Mouse (Mus musculus) urinary bladder, postnatal 25 days (tissue): Measurements from ENCODE around the gene Arhgap21.
A peak's percentile ranks its signal among the peaks of the same experiment; 100 is the strongest.

Experiments
- DNase-seq: peaks from one replicate; pipeline ENCODE4 v3.0.0; 2022; ENCODE audit warnings: low spot score

The Arhgap21 gene

DNA sequence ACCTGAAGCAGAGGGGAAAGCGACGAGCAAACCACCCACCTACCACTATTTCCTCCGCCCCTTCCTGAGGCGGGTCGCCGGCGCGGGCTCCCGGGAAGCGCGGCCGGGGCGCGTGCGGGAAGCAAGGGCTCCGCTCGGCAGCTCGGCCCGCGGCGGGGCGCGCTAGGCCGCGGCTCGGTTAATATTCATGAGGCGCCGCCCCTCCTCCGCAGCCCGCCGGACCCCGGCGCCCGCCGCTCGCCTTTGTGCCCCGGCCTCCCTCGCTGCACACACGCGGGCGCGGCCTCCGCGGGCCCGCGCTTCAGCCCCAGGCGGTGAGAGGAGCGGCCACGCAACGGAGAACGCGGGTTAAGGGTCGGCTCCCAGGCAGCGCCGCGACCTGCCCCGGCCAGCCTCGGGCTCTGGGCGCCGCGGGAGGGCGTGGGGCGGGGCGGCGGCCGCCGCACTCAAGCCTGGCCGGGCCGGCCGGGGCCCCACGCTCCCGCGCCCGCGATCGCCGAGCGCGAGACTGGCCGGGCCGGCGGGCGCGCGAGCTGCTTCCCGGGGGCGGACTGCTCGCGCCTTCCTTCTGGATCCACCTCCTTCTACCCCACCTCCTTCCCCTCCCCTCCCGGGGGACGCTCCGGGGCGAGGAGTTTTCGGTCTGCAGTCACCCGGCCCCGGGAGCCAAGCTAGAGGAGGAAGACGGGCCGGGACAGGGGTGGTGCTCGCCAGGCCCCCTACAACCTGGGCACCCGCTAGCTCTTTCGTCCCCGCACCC is at the start of gene Arhgap21:
Arhgap21 (minus strand) TSS at position 441 of the 760 bp plus-strand sequence.
- peak; percentile 72 for DNase-seq

DNA sequence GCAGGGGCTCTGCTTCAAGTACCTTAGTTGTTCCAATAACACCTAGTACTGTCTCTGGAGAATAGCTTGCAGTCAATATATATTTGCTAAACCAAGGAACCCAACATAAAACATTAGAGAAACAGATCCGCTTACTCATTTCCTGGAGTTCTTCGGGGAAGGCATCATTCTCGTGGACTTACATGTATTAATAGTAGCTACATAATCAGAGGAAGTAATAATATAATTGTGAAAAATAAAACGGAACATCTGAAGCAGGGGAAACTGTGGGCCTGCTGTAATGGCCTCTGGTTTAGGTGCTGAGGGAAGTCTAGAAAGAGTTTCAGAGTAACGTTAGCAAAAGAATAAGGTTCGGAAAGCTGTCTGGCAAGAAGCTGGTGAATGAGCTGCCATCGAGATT is 47.9 kb upstream of the Arhgap21 start:
- no peak for DNase-seq

DNA sequence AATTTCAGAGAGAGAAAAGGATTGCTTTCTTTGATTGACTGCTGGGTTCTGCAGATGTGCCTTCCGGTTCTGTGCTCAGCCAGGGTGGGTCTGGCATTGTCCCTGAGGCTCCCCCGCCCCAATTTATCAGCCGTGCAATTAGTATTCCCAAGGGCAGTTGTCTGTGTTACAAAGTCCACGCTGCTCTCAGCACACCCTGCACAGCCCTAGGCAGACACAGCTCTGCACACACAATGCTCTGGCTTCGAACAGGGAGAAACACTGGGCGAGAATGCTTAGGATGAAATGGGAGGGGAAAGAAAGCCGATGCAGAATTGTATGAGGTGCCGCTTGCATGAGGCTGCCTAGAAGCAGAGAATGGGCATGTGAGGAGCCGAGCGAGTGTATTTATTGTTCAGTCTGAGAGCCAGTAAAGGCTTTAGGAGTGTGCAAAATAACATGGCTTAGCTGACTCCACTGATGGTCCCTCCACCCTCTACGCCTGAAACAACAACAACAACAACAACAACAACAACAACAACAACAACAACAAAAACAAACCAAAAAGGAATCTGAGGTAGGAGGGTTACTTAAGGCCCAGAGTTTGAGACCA is 42.2 kb upstream of the Arhgap21 start:
- DNase-seq = no peak

DNA sequence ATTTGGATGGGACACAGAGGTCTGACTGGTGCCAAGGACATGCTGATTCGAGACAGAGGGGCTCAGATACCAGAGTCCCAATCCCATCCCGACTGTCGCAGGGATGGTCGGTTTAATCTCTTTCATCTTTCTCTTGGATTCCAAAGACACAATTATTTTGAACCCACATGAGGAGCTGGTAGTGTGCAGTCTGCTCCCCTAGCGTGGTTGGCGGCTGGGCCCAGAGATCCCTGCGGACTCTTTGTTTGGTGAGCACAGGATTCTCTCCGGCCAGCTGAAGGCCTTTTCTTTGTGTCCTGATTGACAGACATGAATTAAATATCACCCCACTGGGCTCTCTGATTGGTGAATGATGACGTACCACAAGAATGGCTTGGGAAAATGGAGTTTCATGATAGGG is 41.5 kb upstream of the Arhgap21 start:
- DNase-seq = no peak

DNA sequence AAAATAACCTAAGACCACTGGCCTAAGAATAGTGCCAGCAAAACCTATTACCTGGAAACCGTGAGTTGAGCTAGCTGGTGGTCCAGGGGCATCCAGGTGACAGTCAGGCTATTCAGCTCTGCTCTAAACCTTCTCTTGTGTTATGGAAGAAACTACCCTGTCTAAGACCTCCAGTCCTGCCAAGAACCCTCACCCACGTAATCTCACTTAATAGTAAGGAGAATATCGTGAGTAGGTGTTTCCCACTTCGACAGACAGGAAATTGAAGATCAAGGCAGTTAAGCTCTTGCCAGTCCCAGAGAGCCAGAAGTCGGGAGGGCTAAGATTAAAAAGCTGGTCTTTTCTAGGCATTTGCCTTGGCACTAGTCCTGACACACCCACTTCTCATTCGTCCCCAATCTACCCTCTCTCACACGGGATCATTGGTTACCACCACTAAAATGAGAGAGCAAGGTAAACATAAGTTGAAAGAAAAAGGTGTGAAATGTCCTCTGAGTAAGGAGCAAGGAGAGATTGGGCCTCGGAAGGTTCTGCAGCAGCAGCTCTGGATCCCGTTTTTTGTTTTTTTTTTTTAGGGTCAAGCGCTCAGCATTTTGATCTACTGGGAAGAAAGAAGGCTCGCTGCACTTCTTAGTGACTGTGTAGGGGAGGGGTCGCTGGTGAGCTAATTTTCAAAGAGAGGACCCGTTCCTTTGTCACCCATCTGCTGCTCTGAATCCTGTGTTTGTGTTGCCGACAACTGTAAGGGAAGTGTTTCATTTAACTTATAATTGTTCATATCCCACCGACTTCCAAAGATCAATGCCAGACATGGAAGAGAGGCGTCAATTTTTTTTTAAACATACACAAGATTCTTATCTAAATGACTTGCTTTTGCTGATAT is 40.8 kb upstream of the Arhgap21 start:
- no peak for DNase-seq

DNA sequence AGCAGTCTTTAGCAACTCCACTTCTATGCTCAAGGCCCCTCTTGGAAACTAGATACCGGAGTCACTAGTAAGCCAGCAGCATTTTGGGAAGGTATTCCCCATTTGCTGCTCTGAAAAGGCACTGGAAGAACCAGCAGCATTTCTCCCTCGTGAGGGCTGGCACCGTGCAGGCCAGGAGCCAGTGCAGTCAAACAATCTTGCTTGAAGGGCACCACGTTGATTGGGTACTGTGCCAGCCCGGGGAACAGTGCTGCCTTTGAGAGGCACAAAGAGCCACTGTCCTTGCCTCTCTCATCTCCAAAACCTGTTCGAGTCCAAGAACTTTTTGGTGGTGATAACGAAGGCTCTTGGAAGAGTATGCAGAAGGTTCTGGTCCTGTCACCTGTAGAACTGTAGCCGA is 33.9 kb upstream of the Arhgap21 start:
- no peak for DNase-seq

DNA sequence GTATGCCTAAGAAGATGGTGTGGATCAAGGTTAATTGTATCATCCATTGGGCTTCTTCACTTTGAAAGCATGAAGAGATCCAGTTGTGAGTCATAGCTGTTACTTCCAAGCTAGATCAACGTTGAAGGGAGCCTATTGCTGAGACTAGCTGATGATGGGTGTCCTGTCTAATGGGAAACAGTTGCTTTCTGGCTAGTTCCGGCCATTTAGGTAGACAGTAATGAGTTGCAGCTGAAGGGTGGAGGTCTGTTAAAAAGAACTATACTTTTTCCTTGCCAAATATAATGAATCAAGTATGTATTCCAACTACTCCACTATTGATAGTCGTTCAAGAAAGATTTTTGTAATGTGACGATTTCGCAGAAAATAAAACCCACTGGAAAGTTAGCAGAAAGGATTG is 32.5 kb upstream of the Arhgap21 start:
- no peak for DNase-seq

DNA sequence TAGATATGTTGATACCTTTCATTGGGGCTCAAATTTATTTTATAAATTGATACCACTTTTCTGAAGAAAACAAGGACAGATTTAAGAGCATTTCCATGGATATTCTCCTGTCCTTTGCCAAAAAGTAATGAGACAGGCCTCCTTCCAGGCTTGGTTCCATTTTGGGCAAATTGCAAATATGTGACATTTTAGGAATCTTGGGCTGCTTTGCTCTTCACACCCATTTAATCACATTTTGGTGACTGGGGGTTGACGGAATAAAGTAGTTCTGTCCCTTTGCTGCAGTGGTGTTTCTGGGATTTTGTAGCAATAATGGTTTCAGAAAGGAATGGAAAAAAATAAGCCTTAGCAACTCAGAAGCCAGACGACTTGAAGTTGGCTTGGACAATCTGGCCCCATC is 26.9 kb upstream of the Arhgap21 start:
- no peak for DNase-seq

DNA sequence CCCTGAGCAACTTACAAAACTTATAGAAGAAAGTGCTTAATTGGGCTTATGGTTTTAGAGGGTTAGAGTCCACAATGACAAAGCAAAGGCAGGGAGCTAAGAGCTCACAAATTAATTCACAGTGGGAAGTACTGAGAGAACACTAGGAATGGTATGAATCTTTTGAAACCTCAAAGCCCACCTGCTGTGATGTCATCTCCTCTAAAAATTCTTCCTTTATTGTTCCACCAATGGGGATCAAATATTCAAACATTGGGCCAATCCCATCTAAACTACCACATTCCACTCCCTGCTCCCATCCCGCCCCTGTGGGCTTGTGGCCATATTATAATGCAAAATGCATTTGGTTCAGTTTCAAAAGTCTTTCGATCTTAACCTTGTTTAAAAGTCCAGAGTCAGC is 22.8 kb upstream of the Arhgap21 start:
- DNase-seq = no peak

DNA sequence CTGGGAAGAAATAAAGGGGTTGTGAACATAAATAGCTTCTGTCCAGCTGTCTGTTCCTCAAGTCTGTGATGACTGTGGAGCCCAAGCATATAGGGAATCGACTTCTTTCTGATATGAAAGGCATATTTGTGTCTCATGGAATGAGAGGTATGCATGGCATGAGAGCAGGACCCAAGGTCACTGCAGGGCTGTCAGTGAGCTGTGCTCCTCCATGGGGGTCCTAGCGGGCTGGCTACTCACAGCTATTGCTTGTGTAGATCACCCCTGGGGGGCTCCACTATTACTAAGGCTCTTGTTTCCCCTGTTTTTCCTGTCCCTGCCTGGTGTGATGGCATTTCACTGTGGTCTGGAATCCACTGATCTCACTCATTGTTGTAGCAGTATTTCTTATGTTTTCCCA is 22.2 kb upstream of the Arhgap21 start:
- no peak for DNase-seq

DNA sequence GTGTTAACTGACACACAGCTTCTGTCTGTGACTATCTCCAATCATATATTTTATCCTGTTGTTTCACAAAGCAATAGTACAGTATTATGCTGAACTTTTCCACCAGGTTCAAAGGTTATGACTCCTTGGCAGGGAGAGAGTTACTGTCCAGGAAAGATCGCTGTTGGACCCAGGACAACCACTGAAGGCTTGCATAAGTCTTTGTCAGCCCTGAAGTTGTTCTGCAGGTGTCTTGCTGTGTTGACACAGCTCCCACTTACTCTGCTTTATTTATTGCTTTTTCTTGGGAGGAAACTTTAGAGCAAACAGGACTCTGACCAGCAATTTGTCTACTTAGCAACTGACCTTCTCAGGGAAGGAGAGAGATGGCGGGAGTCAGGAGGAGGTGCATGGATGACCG is 21.4 kb upstream of the Arhgap21 start:
- DNase-seq = no peak

DNA sequence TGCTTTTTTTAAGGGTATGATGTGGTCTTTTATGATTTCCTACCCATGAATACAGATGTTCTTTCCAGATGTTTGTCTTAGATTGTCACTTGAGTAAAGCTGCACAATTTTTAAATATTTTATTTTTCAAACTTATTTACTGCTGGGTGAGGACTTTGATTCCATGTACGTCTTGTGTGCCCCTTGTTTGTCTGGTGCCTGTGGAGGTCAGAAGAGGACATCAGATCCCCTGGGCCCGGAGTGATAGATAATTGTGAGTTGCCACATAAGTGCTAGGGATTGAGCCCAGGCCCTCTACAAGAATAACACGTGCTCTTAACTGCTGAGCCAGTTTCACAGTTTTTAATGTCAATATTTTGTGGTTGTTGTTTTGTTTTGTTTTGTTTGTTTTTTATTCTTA is 19.1 kb upstream of the Arhgap21 start:
- DNase-seq = no peak

DNA sequence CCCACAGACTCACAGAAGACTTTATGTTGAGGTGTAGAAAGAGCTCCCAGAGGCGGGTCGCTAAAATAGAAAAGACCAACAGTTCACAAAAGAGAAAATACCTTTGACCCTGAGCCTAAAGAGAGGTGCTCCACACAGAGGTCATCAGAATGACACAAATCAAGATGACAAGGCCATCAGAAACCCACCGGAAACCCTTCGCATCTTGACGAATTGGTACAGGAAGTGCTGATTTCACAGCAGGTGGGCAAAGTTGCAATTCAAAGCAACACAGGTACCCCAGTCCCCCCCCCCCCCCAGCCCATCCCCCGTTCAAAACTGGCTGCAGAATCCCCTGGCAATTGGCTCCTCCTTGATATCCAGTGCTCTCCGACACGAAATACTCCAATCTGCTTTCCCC is 10.0 kb upstream of the Arhgap21 start:
- DNase-seq = no peak

DNA sequence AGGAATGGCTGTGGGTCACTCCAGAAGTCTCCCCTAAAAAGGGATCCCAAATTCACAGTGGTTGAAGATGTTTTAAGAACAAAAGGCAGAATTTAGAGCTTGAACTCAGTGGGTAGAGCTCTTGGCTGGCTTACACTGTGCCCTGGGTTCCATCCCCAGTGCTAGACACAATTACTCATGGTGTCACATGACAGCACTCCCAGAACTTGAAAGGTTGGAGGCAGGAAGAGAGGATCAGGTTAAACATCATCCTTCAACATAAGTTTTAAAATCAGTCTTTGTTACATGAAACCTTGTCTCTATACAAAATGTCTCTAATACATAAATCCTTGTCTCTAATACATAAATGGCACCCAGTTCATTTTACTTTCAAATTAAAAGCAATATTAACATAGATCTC is 8.4 kb upstream of the Arhgap21 start:
- no peak for DNase-seq

DNA sequence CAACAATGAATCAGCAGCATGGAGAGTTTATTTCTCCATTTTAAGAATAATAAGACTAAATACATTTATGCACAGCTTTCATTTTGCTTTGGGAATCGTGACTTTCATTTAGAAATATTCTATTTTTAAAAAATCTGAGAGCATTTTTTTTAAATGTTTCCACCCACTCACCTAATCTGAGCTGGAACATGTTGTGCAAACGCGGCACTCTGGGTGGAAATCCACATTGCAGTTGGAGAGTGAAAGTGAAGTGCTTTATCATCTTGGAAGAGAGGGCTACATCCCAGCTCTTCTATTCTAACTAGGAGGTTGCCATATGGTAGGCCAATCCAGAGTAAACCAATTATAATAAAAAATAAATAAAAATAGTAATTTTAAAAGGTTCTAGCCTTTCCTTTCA is 4.8 kb upstream of the Arhgap21 start:
- DNase-seq = no peak

DNA sequence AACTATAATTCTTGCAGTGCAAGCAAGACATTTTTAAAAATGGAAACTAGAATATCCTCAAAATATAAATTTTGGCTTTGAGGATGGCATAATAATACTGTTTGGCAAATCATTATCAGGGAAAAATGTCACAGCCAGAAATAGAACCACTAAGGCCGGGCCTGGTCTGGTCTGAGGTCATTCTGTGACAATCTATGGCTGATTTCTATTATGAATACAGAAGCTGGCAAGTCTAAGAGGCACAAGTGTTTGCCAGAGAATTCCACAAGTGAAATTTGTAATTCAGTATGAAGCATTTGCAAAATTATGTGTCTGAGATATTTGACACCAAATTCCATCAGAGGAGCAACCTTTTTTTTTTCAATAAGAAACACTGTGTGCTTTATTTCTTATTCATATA is 3.5 kb upstream of the Arhgap21 start:
- DNase-seq = no peak

DNA sequence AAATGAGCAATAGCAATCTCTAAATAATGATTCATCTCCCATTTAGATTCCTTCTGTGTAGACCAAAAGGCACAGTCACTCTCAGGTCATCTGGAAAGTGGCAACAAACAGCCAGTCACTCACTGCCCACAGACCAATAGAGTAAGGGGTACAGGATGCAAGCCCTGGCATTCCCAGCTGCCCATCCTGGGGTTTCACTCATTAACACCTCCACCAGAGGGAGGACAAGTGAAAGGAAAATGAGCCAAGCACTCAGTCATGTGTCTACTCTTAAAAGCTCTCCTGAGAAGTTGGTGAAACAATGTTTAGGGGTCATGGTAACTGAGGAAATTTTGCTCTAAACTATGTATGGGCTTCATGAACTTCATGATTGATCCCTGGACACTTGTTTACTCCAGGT is 2.9 kb upstream of the Arhgap21 start:
- no peak for DNase-seq

DNA sequence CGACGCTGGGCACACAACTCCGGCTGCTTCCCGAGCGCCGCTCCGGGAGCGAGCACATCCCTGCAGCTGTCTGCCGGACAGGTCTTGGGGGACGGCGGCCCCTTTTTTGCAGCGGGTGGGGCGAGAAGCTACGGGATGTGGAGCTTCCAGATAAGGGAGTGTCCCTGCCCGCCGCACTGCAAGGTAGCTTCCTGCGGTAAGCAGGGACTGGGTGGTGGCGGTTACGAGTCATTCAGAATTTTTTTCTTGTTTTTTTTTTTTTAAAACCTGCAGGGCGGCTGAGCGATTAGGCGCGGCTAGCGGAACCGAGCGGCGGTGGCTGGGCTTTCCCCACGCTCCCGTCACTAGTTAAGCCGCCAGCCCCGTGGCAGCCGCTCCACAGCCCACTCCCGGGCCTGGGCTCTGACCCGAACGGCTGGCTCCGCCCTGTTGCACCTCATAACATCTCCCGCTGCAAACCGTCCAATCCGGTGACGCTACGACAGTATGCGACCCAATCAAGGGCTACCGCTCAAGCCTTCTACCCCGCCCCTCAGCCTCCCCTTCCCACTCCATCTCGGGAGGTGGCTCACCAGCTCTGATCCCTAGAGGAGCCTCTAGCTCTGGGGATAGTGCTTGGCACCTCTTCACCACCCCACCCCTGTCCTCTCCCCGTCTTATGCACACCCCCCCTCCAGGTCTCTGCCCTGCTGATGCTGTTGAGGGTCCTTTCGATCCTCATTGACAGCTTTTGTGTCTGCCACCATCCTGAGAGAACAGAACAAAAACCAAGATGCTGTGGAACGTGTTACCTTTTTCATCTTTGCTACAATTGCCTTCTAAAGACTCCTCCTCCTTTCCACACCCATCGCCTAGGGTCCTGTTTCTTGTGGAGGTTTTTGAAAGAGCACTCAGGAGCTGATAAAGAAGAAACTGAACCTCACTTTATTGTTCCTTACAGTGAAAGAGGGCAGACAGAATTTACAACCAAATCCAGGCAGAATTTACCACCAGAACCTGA is 820 bp upstream of the Arhgap21 start:
- DNase-seq = peak; percentile 85

DNA sequence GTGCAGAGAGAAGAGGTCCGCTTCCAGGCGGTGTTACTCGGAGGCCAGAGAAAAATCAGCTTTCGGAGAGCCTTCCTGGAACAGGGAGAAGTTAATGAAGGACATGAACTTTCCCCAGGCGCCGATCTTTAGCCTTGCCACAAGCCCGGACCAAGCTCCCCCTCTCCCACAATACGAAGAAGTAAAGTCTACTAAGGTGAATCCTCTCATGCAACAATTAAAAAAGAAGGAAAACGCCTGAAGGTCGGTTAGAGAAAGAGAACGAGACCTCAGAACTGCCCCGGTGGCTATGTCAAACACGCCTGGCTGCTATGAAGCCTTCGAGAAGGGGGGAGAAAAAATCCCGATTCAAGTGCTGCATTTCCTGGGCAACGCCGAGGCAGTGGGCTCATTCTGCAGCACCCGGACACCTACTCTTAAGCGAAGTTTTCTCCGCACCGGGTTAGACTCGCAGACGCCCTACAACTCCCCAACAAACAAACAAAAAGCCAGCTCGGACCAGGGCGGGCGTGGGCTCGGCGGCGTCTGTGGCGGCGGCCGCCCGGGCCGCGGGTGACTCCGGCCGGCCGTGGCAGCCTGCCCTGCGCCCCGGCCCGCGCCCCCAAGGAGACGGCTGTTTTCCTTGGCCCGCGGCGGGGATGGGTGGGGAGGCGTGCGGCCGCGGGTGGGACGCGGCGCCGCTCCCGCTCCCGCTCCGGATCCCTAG is 882 bp downstream of the Arhgap21 start:
- peak; percentile 30 for DNase-seq

DNA sequence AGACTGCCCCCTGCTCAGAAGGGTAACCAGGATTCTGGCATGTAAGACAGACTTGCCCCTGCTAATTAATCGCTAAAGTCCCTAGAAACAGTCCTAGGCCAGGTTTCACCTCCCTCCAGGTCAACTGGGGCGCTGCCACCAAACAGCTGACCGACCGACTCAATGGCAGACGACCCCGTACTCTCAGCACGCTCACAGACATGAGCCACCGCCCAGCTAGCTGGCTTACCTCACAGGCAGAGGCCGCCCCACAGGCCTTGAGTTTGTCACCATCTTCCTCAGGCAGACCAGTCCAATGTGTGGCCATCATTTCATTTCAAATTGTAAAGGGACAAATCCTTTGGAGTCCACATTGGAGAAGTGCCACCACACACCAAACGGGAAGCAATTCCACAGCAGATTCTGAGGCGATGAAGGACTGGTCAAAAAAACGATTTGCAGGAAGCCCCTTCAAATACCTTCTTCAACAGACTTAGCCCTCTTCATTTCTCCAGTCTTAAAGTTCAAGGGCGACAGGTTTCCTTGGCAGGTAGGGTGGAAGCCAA is 1.5 kb downstream of the Arhgap21 start:
- DNase-seq = no peak
